Mouse (Mus musculus): ENCODE results near the gene Chad. TPM values are rescaled to one million over a fixed set of nuclear protein-coding genes. Genes with fewer than 3 reads are reported as not detected.

Chad gene
- polyA plus RNA-seq, 1 experiment from 2014 or later, result 0.53 TPM

- no peak overlapping the region for H3K9ac ChIP-seq (ENCODE audit: low read length)
- H3K4me3 ChIP-seq (ENCODE audit: low read depth, low read length), result no peak overlapping the region
- H3K27me3 ChIP-seq (ENCODE audit: control insufficient read depth, insufficient read depth, low read length), result no peaks in the 10 kb centered on the region
- H3K36me3 ChIP-seq (ENCODE audit: control insufficient read depth, insufficient read depth, low read length), result 0 out of 2 replicates have a peak, but pooled peaks cover 2% of the 10 kb centered on the region
- no peaks in the 10 kb centered on the region for H3K9me3 ChIP-seq (ENCODE audit: control insufficient read depth, low read length)
- WGBS, result 89% methylated on average over 12 of the region's 12 CpGs
- H3K27ac ChIP-seq (replicated peaks; ENCODE audit: low read depth, low read length), result no peak overlapping the region
- ATAC-seq (ENCODE audit: insufficient number of reproducible peaks, low FRiP score, low TSS enrichment, low read depth) (no peak), DNase-seq (ENCODE audit: low spot score) (no peak)
- no peak overlapping the region for H3K4me2 ChIP-seq (ENCODE audit: low read depth, severe bottlenecking)
- H3K4me1 ChIP-seq (ENCODE audit: control insufficient read depth, insufficient read depth, low read length), result peaks cover 3% of the 10 kb centered on the region
These were observed 21.5 kb upstream of the Chad start for GRCm38 (mm10) chr11:94543344-94543743.

- Histone ChIP-seq H3K36me3 (ENCODE audit: control insufficient read depth, insufficient read depth, low read length) (0 out of 2 replicates have a peak, but pooled peaks cover 2% of the 10 kb centered on the region), H3K9me3 (ENCODE audit: control insufficient read depth, low read length) (no peaks in the 10 kb centered on the region), H3K4me3 (ENCODE audit: low read depth, low read length) (no peak overlapping the region), H3K9ac (ENCODE audit: low read length) (no peak overlapping the region), H3K4me1 (ENCODE audit: control insufficient read depth, insufficient read depth, low read length) (peaks cover 4% of the 10 kb centered on the region), H3K27ac (replicated peaks; ENCODE audit: low read depth, low read length) (no peak overlapping the region), H3K27me3 (ENCODE audit: control insufficient read depth, insufficient read depth, low read length) (no peaks in the 10 kb centered on the region), H3K4me2 (ENCODE audit: low read depth, severe bottlenecking) (no peak overlapping the region; the same call in 1 of the 2 replicates)
- ATAC-seq (ENCODE audit: insufficient number of reproducible peaks, low FRiP score, low TSS enrichment, low read depth) (no peak), DNase-seq (ENCODE audit: low spot score) (peak; percentile 85)
- 37% methylated on average over 9 of the region's 9 CpGs for WGBS
These were observed 20.9 kb upstream of the Chad start for GRCm38 (mm10) chr11:94543932-94544331.

GRCm38 (mm10) chr11:94544422-94544821, 20.4 kb upstream of the Chad start:
- Histone ChIP-seq H3K4me3 (ENCODE audit: low read depth, low read length) (no peak overlapping the region), H3K36me3 (ENCODE audit: control insufficient read depth, insufficient read depth, low read length) (0 out of 2 replicates have a peak, but pooled peaks cover 2% of the 10 kb centered on the region), H3K4me1 (ENCODE audit: control insufficient read depth, insufficient read depth, low read length) (peaks cover 4% of the 10 kb centered on the region), H3K9me3 (ENCODE audit: control insufficient read depth, low read length) (no peaks in the 10 kb centered on the region), H3K27ac (replicated peaks; ENCODE audit: low read depth, low read length) (no peak overlapping the region), H3K27me3 (ENCODE audit: control insufficient read depth, insufficient read depth, low read length) (no peaks in the 10 kb centered on the region), H3K4me2 (ENCODE audit: low read depth, severe bottlenecking) (peak overlapping the region; percentile 2; the same call in 1 of the 2 replicates), H3K9ac (ENCODE audit: low read length) (no peak overlapping the region)
- DNase-seq (ENCODE audit: low spot score), result peak; percentile 53
- WGBS, result 49% methylated on average over 18 of the region's 18 CpGs
- ATAC-seq (ENCODE audit: insufficient number of reproducible peaks, low FRiP score, low TSS enrichment, low read depth), result no peak

GRCm38 (mm10) chr11:94546381-94546780, 18.5 kb upstream of the Chad start:
- H3K4me3 ChIP-seq (ENCODE audit: low read depth, low read length), result no peak overlapping the region
- ATAC-seq (ENCODE audit: insufficient number of reproducible peaks, low FRiP score, low TSS enrichment, low read depth), result no peak
- H3K27ac ChIP-seq (replicated peaks; ENCODE audit: low read depth, low read length), result no peak overlapping the region
- H3K9me3 ChIP-seq (ENCODE audit: control insufficient read depth, low read length), result no peaks in the 10 kb centered on the region
- no peak for DNase-seq (ENCODE audit: low spot score)
- no peak overlapping the region for H3K4me2 ChIP-seq (ENCODE audit: low read depth, severe bottlenecking)
- H3K36me3 ChIP-seq (ENCODE audit: control insufficient read depth, insufficient read depth, low read length), result 0 out of 2 replicates have a peak, but pooled peaks cover 2% of the 10 kb centered on the region
- peaks cover 4% of the 10 kb centered on the region for H3K4me1 ChIP-seq (ENCODE audit: control insufficient read depth, insufficient read depth, low read length)
- no peak overlapping the region for H3K9ac ChIP-seq (ENCODE audit: low read length)
- H3K27me3 ChIP-seq (ENCODE audit: control insufficient read depth, insufficient read depth, low read length), result no peaks in the 10 kb centered on the region
- WGBS, result 93% methylated on average over 5 of the region's 5 CpGs

- Histone ChIP-seq H3K4me3 (ENCODE audit: low read depth, low read length) (no peak overlapping the region), H3K27me3 (ENCODE audit: control insufficient read depth, insufficient read depth, low read length) (no peaks in the 10 kb centered on the region)
These were observed 17.6 kb upstream of the Chad start for GRCm38 (mm10) chr11:94547271-94547670.

GRCm38 (mm10) chr11:94548041-94548784, 16.6 kb upstream of the Chad start:
- no peaks in the 10 kb centered on the region for H3K27me3 ChIP-seq (ENCODE audit: control insufficient read depth, insufficient read depth, low read length)
- DNase-seq (ENCODE audit: low spot score) (peak; percentile 54), ATAC-seq (ENCODE audit: insufficient number of reproducible peaks, low FRiP score, low TSS enrichment, low read depth) (no peak)
- H3K4me2 ChIP-seq (ENCODE audit: low read depth, severe bottlenecking), result peak overlapping the region; percentile 87
- H3K36me3 ChIP-seq (ENCODE audit: control insufficient read depth, insufficient read depth, low read length), result no peaks in the 10 kb centered on the region
- H3K4me1 ChIP-seq (ENCODE audit: control insufficient read depth, insufficient read depth, low read length), result peaks cover 4% of the 10 kb centered on the region
- peak overlapping the region; percentile 40 for H3K4me3 ChIP-seq (ENCODE audit: low read depth, low read length)
- H3K9ac ChIP-seq (ENCODE audit: low read length), result peak overlapping the region; percentile 53; the same call in 1 of the 2 replicates
- no peaks in the 10 kb centered on the region for H3K9me3 ChIP-seq (ENCODE audit: control insufficient read depth, low read length)
- 16% methylated on average over 24 of the region's 24 CpGs for WGBS
- no peak overlapping the region for H3K27ac ChIP-seq (replicated peaks; ENCODE audit: low read depth, low read length)

More at GRCm38 (mm10) chr11:94547271-94547670, 17.6 kb upstream of the Chad start:
- H3K4me2 ChIP-seq (ENCODE audit: low read depth, severe bottlenecking), result no peak overlapping the region
- H3K4me1 ChIP-seq (ENCODE audit: control insufficient read depth, insufficient read depth, low read length), result peaks cover 4% of the 10 kb centered on the region
- H3K27ac ChIP-seq (replicated peaks; ENCODE audit: low read depth, low read length), result no peak overlapping the region
- ATAC-seq (ENCODE audit: insufficient number of reproducible peaks, low FRiP score, low TSS enrichment, low read depth) (no peak), DNase-seq (ENCODE audit: low spot score) (no peak)
- H3K9me3 ChIP-seq (ENCODE audit: control insufficient read depth, low read length), result no peaks in the 10 kb centered on the region
- 0 out of 2 replicates have a peak, but pooled peaks cover under 1% of the 10 kb centered on the region for H3K36me3 ChIP-seq (ENCODE audit: control insufficient read depth, insufficient read depth, low read length)
- WGBS, result 90% methylated on average over 6 of the region's 6 CpGs
- no peak overlapping the region for H3K9ac ChIP-seq (ENCODE audit: low read length)

- ATAC-seq (ENCODE audit: insufficient number of reproducible peaks, low FRiP score, low TSS enrichment, low read depth) (peak; percentile 67), DNase-seq (ENCODE audit: low spot score) (peak; percentile 97)
- H3K4me1 ChIP-seq (ENCODE audit: control insufficient read depth, insufficient read depth, low read length), result peaks cover 4% of the 10 kb centered on the region
- H3K9ac ChIP-seq (ENCODE audit: low read length), result peak within 1 kb of the TSS; percentile 53
- 5% methylated on average over 48 of the region's 49 CpGs for WGBS
- no peaks in the 10 kb centered on the region for H3K36me3 ChIP-seq (ENCODE audit: control insufficient read depth, insufficient read depth, low read length)
- no peak within 1 kb of the TSS; the same call in 1 of the 2 replicates for H3K27ac ChIP-seq (replicated peaks; ENCODE audit: low read depth, low read length)
- H3K27me3 ChIP-seq (ENCODE audit: control insufficient read depth, insufficient read depth, low read length), result no peaks in the 10 kb centered on the region
- peak within 1 kb of the TSS; percentile 87 for H3K4me2 ChIP-seq (ENCODE audit: low read depth, severe bottlenecking)
- H3K9me3 ChIP-seq (ENCODE audit: control insufficient read depth, low read length), result no peaks in the 10 kb centered on the region
- H3K4me3 ChIP-seq (ENCODE audit: low read depth, low read length), result peak within 1 kb of the TSS; percentile 40
These were observed 15.8 kb upstream of the Chad start, which contains the start of gene Rsad1 for GRCm38 (mm10) chr11:94548888-94549690. Rsad1 (minus strand) TSS chr11:94549255.

GRCm38 (mm10) chr11:94549691-94550441, 15.0 kb upstream of the Chad start:
- Histone ChIP-seq H3K9me3 (ENCODE audit: control insufficient read depth, low read length) (no peaks in the 10 kb centered on the region), H3K4me3 (ENCODE audit: low read depth, low read length) (no peak overlapping the region)

More at GRCm38 (mm10) chr11:94549691-94550441, 15.0 kb upstream of the Chad start:
- Histone ChIP-seq H3K36me3 (ENCODE audit: control insufficient read depth, insufficient read depth, low read length) (no peaks in the 10 kb centered on the region), H3K27ac (replicated peaks; ENCODE audit: low read depth, low read length) (no peak overlapping the region), H3K9ac (ENCODE audit: low read length) (no peak overlapping the region), H3K4me2 (ENCODE audit: low read depth, severe bottlenecking) (no peak overlapping the region), H3K27me3 (ENCODE audit: control insufficient read depth, insufficient read depth, low read length) (no peaks in the 10 kb centered on the region), H3K4me1 (ENCODE audit: control insufficient read depth, insufficient read depth, low read length) (peaks cover 4% of the 10 kb centered on the region)
- DNase-seq (ENCODE audit: low spot score) (no peak), ATAC-seq (ENCODE audit: insufficient number of reproducible peaks, low FRiP score, low TSS enrichment, low read depth) (no peak)
- WGBS, result 82% methylated on average over 10 of the region's 10 CpGs

All from limb, embryonic 11.5 days (tissue).